Mouse (Mus musculus) heart, postnatal 0 days (tissue): ENCODE measurements at regions not wholly inside any gene's neighbourhood (a gene's known extent, or its start where the extent isn't known, plus 50 kb on each side); places are given as distances from the start of the nearest gene placed in this dataset.

ENCODE experiments used
- CTCF ChIP-seq: IDR thresholded peaks from 2 replicates; pipeline ENCODE4 v1.5.1; 2016; ENCODE audit warnings: antibody characterized with exemption, control low read depth, low read depth
- EP300 ChIP-seq: IDR thresholded peaks from 2 replicates; pipeline ENCODE4 v1.6.1; 2016; ENCODE audit warnings: antibody characterized with exemption, low read depth

GRCm38 (mm10) chr15:28858176-28858575 lies 654.6 kb downstream of the Dnah5 start:
- TF ChIP-seq CTCF (no peak), EP300 (no peak)
